Mouse (Mus musculus) layer of hippocampus, postnatal 14 days (tissue): Measurements from ENCODE around the gene Gas2. TPM values are rescaled to one million over a fixed set of nuclear protein-coding genes. Genes with fewer than 3 reads are reported as not detected.

Source experiments
- DNase-seq, 2 experiments: peaks; one replicate each; pipeline ENCODE4 v3.0.0; 2021 to 2022; ENCODE audit warnings: low spot score in 2 of 2, mixed read lengths in 1 of 2
- total RNA-seq, 2 experiments: library from RNA; stranded (reverse); gene quantifications; 2 replicates each; pipeline ENCODE4 v1.2.3; 2021

Gas2 gene
- total RNA-seq, 2 experiments from 2014 or later = 12.7 to 13.8 TPM

DNA sequence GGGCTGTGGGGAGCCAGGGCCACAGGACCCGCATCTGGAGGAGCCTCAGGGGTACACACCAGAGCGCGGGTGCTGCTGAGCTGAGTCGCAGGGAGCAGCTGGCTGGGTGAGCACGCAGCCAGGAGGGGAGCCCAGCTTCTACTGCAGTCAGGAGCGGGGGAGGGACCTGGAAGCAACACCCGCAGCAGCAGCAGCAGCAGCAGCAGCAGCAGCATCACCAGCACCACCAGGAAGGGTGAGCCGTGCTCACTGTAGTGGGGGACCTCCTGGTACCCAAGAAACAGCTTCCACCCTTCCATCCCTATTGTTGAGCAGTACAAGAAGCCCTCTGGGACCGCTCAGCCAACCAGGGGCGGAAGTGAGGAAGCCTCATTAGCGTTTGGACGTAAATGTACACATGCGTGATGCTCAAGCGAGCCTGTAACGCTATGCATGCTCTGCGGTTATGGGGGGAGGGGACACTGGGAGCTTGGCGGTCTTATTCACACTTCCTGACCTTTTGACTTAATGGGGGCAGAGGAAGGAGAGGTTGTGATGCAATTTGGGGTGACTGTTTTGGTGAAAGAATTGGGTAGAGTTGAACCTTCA is 17.4 kb downstream of the Gas2 start:
- DNase-seq = peak; percentile 38 to 58

DNA sequence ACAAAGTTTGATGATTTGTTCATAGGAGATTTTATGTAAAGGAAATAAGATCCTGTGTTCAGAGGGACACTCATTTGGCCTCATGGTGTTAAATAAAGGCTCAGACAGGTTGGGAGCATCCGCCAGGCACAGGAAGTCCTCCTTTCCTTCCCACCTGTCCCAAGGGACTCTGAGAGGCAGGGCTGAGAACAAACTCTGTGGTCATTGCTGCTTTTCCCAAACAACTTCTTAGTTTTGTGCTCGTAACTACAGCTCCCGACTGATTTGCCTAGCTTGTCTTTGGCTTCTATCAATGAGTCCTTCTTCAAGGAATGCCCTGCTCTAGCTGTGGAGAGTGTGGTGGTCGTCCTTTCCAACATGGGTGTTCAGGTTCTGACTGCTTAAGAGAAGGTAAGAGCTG is 18.3 kb downstream of the Gas2 start:
- DNase-seq = no peak

DNA sequence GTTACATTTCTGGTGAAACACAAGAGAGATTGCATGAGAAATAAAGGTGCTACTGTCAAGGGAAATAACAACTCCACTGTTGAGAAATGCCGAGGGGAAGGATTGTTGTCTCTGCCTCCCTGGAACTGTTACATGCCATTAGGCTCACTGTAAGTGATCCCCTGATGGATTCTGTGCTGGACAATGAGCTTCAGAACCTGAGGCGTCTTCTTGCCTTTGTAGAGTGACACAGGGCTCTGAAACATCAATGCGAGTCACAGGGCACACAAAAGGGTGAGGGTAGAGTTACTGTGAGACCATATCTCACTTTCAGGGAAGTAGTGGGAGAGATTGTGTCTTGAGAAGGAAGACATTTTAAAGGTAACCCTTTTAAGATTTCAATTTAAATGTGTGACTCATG is 23.5 kb downstream of the Gas2 start:
- no peak for DNase-seq

DNA sequence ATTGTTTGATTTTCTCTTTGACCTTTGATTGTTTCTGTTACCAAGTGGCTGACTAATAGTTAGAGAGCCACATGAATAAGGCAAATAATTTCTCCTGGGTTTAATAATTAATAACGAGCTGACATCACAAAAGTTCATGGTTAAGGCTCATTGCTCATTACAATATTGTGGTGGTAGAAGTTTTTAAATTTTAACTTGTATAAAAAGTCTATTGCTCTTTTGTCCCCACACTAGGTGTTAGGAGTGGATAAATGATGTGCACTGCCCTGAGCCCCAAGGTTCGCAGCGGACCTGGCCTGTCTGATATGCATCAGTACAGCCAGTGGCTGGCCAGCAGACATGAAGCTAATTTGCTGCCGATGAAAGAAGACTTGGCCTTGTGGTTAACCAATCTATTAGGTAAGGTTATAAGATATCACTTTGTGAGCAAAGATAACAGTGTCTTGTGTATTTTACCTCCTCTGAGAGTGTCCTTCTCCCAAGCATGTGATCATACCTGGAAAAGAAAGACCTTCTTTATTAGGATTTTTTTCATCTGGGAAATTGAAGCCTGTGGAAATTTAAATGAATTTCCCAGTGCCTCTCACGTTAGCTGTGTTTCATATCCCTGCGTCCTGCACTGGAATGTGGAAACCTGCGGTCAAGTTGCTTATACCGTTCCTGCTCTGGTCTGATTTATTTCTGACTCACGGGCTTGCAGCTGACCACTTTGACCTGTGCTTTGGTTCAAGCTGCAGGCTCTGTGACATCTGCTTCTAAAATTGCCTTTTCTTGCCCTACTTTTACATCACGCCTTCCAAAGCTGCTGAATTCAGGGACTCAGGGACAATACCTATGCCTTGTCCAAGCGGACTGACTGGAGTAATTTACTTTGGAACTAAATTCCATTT is 26.1 kb downstream of the Gas2 start:
- no peak for DNase-seq

DNA sequence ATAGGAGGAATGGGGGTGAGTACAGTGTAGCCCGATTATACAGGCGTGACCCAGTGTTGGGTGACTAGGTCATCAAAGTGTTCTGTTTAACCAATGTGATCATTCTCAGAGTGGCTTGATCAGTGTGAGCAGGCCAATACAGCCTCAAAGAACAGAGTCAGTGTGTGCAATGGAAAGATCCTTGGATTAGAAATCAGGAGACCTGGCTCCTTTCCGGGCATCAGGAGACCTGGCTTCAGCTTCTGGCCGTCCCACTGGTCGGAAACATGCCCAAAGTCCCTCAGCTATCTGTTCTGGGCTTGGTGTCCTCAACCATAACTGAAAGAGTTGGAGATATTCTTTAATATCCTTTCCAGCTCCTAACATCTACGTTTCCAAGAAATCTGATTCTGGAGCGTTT is 27.8 kb downstream of the Gas2 start:
- no peak for DNase-seq

DNA sequence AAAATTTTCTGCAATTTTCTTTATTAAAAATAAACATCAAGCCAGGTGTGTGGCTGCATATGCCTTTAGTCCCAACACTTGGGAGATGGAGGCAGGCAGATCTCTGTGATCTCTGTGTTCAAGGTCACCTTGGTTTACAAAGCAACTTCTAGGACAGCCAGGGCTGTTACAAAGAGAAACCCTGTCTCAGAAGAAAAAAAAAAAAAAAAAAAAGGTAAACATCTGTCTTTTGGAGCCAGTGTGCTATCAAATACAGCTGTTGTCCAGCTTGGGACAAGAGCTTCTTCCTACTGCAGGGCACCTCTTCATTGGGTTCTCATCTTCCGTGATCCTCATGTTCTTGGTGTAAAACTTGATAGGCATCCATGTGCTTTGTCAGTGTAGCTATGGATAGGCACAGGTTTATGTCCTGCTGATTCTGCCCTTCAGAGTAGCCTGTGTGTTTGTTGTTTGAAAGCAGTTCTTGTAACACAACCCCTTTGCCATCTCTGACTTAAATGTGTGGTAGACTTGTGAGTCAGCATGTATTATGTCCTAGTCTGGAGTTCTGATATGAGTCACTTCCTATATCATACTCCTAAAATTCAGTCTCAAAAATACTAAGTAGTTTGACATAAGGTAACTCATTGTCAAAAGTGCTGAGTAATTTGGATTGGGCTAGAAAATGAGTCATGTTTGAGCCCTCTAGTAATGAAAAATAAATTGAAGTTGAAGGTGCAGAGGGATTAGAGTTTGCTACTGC is 30.6 kb downstream of the Gas2 start:
- no peak for DNase-seq

DNA sequence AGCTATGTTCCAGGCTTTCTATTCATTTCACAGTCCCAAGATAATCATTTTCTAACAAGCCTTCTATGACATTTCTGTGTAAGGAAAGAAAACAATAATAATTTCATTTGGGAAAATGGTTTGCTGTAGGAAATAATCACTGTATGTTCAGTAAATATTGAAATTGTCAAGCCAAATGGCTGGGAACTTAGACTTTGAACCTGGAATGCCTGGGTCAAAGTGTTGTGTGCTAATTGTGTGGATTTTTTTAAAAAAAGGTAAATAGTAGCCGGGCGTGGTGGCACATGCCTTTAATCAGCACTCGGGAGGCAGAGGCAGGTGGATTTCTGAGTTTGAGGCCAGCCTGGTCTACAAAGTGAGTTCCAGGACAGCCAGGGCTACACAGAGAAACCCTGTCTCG is 31.2 kb downstream of the Gas2 start:
- no peak for DNase-seq

DNA sequence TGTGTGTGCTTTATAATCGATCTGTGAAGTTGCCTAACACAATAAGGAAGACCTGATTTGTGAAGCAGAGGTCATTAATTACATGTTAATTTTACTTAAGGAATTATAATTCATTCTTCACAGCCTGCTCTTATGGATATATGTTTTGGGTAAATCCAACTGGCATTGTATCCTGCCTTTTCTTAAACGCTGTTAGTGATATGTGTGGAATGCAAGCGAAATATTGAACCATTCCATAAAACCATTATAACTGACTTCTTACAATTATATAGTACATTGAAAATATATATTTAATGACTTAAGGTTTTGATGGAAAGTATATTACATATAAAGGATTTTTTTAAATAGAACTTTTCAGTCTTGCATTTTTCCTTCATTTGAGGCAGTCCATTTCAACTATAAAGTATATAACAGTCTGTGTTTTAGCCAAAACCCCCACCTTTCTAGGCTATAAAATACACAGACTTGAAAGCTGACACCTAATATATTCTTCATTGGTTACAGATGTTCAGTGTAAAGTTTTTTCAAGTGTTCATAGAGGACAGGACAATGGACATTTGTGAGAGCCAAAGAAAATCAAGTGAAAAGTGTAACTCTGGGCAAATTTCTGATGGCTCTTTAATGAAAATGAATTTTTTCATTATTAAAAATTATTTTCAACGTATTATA is 32.5 kb downstream of the Gas2 start:
- DNase-seq = no peak

DNA sequence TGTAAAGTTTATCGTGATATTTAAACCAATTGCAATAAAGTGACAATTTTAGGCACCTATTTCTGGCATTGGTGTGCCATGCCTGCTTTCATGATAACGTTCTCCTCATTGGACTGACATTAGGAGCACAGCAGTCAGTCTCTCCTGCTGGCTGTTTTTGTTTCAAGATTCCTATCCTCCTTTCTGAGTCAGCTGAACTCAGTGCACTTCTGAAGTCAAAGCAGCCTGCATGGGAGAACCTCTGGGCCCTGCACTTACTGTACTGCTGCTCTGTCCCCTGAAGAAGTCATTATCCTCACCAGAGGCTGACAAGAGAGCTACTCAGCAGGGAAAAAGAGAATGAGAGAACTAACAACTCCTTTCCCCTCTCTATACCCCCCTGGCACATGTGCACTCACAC is 33.1 kb downstream of the Gas2 start:
- DNase-seq = no peak

DNA sequence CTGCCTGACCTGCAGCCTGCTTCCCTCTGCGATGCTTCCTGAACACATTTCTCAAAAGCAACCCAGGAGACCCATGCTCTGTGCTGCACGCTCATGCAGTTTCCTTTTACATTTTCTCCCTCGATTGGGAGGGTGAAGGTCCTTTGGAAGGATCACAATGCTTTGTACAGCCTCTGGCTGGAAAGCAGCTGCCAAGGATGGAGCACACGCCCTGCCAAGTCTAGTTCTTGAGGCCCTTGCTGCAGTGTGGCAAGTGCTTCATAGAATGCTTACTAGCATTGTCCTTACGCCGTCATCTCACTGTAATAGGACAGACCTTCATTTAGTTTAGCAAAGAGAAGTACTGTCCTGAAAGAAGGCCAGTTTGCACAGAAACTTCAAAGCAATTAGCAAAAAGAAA is 37.3 kb downstream of the Gas2 start:
- DNase-seq = no peak

DNA sequence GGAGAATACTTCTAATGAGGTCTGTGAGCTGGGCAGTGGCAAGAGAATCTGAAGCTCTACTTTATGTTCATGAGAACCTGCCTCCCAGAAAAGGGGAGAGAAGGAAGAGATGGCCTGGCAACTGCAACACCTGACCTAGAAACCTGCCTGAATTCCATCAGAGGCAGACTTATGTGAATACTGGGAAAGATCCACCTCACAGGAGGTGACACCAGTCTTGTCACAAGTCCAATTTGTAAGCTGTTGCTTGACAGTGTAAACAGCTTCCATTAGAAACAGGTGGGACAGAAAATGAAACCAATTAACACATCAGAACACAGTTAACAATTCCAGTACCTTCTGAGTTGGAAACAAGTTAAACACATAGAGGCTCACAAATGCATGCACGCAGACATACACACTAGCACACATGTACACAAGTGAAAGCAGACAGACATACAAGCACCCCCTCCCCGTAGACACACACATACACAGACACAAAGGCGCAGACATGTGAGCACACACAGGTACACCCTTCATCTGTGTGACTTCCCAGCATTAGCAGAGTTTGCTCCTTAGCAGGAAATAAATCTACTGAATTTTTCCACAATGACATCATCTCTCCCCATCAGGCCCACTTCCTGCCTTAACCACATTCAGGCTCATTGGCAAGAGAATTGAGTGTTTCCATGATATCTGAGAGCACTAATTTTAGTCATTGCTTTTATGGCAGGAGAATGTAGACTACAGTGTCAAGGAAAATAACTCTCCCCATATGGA is 51.7 kb downstream of the Gas2 start:
- DNase-seq = peak in 1 of 2 experiments; percentile 5

DNA sequence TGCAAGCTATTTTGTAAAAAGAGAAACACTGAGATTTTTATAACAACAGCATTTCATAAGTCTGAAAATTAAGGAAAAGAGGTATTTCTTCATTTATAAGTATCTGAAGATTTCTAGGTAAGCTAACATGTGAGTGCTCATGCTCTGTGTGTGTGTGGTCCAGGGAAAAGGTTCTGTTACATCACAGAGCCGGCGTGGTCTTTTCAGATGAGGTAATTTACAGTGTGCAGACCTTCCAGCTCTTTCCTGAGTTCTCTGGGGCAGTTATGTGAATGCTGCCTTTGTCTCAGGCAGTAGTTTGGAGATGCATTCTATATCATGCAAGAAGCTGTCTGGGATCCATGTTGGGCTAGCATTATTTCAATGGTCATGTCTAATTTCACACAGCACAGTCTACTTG is 52.3 kb downstream of the Gas2 start:
- DNase-seq = no peak

DNA sequence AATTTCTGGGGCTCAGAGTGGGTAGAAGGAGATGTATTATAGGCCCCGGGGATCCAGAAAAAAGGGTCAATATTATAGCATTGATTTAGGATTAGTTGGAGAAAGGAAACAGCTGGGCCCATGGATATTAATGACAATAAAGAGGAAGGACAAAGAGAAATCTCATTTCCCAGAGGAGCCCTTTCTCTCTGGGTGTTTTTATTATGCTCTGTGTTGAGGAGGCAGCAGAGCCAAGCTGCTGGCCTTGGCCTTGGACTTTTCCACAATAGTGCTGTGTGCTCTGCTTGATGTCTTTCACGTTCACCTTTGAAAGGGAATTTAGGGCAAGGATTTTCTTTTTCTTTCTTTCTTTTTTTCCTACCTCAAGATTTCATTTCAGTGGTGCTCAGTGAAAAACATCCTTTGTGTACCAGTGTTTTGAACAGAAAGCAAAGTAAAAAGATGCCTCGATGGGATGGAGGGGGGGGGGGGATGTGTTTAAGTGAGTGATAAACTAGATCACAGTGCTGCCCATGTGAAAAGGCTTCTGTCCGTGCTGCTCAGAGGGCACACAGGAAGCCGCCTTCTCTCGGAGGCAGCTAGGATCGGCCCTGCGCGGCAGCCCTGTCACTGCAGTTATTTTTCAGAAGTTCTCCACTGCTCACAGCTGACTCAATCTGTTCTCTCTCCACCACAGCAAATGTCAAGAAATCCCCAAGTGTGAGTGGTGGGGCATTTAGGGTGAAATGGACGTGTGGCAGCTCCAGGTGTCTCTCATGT is 67.1 kb downstream of the Gas2 start:
- no peak for DNase-seq

DNA sequence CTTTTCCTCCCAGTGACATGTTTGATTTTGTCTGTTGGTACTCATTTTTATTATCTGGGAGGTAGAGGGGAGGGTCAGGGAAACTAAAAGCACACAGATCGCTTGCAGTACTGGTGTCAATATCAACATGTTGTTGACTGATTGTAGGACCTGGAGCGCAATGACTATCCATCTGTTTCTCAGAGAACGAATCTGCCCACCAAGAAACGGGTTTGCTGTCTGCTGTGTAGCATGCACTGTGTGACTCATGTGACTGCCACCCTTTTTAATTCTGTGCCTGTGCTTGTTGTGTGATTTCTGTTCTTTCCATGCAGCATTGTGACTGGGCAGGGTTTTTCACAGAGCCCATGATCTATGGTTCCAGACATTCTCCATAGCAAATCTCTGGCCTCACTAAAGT is 69.4 kb downstream of the Gas2 start:
- DNase-seq = peak; percentile 22 to 78

DNA sequence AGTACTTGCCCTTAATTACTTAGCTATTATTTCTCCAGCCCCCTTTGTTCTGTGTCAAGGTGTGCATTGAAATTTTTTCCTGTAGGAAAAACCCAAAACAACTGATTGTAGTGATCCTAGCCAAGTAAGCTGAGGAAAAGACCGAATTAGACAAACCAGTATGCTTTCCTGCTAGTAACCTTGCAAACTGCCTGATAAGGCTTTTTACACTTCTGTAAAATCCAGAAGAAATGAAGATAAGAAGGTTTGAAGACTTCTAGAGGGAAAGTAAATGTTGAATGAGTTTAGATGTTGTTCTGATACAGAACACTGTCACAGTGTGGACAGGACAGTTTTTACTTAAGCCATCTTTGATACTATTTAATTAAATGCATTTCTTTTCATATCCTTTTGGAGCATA is 75.5 kb downstream of the Gas2 start:
- DNase-seq = no peak

DNA sequence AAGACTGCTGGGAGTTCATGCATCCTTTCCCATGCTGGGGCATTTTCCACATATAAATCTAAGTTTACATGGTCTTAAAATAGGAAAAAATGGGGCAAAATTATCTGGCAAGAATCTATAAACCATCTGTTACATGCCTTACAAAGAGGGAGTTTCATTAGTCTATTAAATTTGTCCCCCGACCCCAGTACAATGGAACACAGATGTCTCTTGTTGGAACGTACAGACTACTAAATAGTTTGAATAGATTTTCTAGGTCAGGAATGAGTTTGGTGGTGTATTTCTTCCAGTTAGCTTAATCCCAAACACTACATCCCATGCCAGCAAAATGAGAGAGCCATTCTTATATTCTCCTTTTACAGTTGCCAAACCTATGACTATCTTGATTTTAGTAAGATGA is 78.6 kb downstream of the Gas2 start:
- no peak for DNase-seq

DNA sequence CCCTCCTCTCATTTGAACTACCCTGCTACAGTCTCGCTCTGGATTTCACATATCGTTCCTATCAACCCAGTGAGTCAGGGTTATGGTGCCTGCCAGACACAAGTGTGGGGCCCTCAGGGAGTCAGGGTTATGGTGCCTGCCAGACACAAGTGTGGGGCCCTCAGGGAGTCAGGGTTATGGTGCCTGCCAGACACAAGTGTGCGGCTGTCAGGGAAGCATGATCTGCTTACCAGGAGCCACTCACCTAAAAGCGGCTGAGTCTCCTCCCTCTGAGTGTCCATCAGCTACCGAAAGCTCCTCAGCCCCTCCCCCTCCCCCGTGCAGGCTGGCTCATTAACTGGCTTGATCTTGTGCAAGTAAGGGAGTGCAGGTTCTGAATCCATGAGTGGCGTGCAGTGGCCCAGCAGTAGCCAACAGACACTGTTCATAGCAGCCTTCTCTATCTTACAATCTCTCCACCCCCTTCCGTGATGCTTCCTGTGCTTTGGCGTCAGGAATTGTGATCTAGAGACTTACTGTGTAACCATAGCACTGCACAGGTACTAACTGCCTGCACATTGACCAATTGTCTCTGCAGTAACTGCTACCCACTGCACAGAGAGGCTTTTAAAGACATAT is 93.7 kb downstream of the Gas2 start:
- DNase-seq = no peak

DNA sequence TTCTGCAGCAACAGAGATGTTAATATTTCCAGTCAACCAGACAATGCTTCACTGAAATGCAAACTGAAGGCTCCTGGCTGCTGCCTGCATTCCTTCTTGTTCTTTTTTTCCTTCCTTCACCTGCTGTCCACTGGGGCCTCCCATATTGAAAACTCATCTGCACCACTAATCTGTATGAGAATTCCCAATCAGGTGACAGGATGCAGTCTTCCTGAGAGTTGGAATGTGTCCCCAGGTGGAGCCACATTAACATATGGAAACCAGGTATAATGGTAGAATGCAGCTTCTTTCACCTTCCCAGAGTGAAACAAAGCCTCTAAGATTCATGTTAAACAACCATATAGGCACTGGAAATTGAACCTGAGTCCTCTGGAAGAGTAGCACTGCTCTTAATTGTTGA is 96.0 kb downstream of the Gas2 start:
- no peak for DNase-seq

DNA sequence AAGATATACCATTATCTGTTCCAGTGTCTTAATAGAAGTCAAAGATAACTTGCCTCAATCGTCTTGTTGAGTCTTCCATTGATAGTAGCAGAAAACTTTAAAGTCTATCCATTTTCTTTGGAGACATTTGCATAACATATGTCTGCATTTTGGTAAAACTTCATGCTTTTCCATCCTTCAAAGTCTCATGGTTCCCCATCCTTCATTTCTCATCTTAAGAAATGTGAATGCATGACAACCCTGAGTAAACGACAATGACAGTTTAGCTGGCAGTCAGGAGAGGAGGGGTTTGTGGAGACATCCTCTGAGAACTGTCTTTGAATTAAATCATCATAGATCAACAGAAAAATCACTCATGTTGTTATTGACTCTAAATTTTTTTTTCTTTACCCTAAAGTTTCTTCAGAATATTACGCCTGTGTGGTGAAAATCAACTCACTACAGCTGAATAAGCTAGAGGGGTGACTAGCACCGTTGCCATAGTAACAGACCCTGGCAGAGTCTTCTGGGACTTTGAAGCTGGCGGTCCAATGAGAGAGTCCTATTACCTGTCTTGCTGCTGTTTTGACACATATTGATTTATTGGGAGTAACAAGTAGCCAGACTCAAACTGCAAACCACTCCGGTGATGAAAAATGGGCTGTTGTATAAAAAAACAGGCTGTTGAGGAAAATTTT is 99.0 kb downstream of the Gas2 start:
- no peak for DNase-seq
